Mouse (Mus musculus): ENCODE measurements around the gene Gm16405.
"Not testable (repeated sequence)": the region's sequence is repeated elsewhere in the genome, so short reads cannot be mapped to it uniquely, and the experiment has no call there.

Gm16405 gene

DNA sequence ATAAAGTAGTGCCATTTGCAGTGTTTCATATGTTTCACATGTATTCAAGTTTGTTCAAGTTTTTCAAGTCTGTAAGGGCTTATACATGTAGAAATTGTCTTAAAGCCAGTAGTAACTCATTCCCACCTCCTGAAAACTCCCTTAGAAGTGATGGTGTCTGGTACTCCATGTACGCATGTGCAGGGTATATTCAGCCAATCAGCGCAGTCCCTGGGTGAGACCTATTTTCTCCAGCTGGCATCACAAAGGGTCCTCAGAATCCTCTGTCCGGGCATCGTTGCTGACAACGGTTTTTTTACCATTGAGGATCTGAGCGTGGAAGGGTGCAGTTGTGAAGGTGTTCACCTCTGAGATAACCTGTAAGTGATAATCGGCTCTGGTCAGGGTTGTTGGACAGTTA is at the start of gene Gm16405:
Gene Gm16405 (plus strand): TSS at position 301 of the 400 bp plus-strand sequence.
- not testable (repeated sequence) for DNase-seq
